Mouse (Mus musculus): ENCODE measurements at regions not wholly inside any gene's neighbourhood (a gene's known extent, or its start where the extent isn't known, plus 50 kb on each side); places are given as distances from the start of the nearest gene placed in this dataset.

DNA sequence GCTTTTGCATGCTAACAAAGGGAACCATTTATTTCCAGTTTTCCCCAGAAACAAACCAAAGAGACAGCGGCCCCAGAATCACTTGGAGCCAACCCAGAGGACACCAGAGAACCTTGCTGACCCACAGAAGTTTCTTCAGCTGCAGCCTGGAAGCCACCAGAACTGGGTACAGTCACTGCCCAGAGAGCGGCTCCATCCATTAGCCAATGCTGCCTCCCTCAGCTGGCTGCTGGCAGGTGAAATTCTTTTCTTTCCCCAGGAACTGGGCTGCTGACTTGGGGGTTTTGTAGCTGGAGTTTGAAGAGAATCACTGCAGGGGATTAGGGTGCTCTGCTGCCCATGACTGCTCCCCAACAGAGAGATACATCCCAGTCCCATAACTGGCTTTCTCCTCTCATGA lies 140.6 kb upstream of the Dynlrb2 start:
- TF ChIP-seq ELF1 (IDR thresholded peaks at IDR 0.05; ENCODE audit: low read depth, low read length) (no peak), CTCF (IDR thresholded peaks at IDR 0.05 in 2 of 3, conservative IDR thresholded peaks at IDR 0.05 in 1 of 3; ENCODE audit: control insufficient read depth in 1 of 3, insufficient read depth in 1 of 3, low read depth in 2 of 3, low read length in 3 of 3, poor library complexity in 1 of 3, severe bottlenecking in 1 of 3) (no peak), MEF2A (IDR thresholded peaks at IDR 0.05; ENCODE audit: extremely low read depth, insufficient replicate concordance, low read depth, low read length, poor library complexity, severe bottlenecking) (no peak), POLR2AphosphoS2 (IDR thresholded peaks at IDR 0.05; ENCODE audit: low read length) (no peak)

Measured in MEL (cell line).